Comparison of ENCODE assay signal across 8 mouse cellular contexts in genomic region chr10:12921551-12922040, GRCm38 (mm10). TPM values are rescaled to one million over a fixed set of nuclear protein-coding genes. Genes with fewer than 3 reads are reported as not detected.
DNase-seq lines count a peak whose midpoint lies in the region; ATAC-seq lines count a peak whose summit lies in the region.

No protein-coding gene starts in this region.

- peak overlapping the region; percentile 84; the same call in 1 of the 2 replicates for H3K9ac ChIP-seq in liver, embryonic 13.5 days

- H3K4me3 ChIP-seq in liver, embryonic 13.5 days (replicated peaks), result peak overlapping the region; percentile 82

- H3K4me1 ChIP-seq in liver, embryonic 13.5 days (replicated peaks), result peaks cover 23% of the 10 kb centered on the region

- peak; percentile 22 for DNase-seq in spleen, adult 12 weeks (ENCODE audit: low spot score)
- DNase-seq in spleen, postnatal 14 days (ENCODE audit: low spot score in 2 of 2), result no peak
- DNase-seq in cerebellum, adult 9-10 months, result peak; percentile 25
- DNase-seq in heart, postnatal 4 days, result peak; percentile 26
- peak; percentile 48 for DNase-seq in liver, embryonic 13.5 days
- peak; percentile 10 to 17 for DNase-seq in spleen, adult 18-20 months
- DNase-seq in layer of hippocampus, postnatal 10 days (ENCODE audit: low spot score in 2 of 2), result no peak
- DNase-seq in gastrocnemius, postnatal 4 days (ENCODE audit: low spot score in 2 of 2), result no peak

- H3K27ac ChIP-seq in liver, embryonic 13.5 days, result no peak overlapping the region

- 13% methylated on average over 11 of the region's 11 CpGs for WGBS in liver, embryonic 13.5 days (ENCODE audit: insufficient replicate concordance)

- no peak for ATAC-seq in liver, embryonic 13.5 days (ENCODE audit: low read depth)

- no peaks in the 10 kb centered on the region for H3K27me3 ChIP-seq in liver, embryonic 13.5 days

- no peaks in the 10 kb centered on the region for H3K9me3 ChIP-seq in liver, embryonic 13.5 days (replicated peaks)

- peak overlapping the region; percentile 78 for H3K4me2 ChIP-seq in liver, embryonic 13.5 days

- no peaks in the 10 kb centered on the region for H3K36me3 ChIP-seq in liver, embryonic 13.5 days

RNA-seq across cellular contexts. Expression of gene Stx11, which starts 42.5 kb away (rescaled TPM):
- total RNA-seq in heart, postnatal 4 days (2021), result 1 to 10 TPM; 2.3 to 3.4 TPM
- polyA plus RNA-seq in liver, embryonic 13.5 days (2015; fragmentation: Nextera tagmentation; extraction: Ambion mirVana), result 12.5 and 13.6 TPM in 2 replicates
- under 1 TPM; 0.36 to 0.71 TPM for total RNA-seq in layer of hippocampus, postnatal 10 days (2021)
- total RNA-seq in gastrocnemius, postnatal 4 days (2021), result 1 to 10 TPM; 1.7 to 3.8 TPM

RNA-seq across cellular contexts. Expression of gene Utrn, which starts 52.4 kb away (rescaled TPM):
- 100 to 1,000 TPM in 1 of 2 experiments, 10 to 100 TPM in 1; 95.0 to 104 TPM for total RNA-seq in heart, postnatal 4 days (2021)
- 9.2 and 9.7 TPM in 2 replicates for polyA plus RNA-seq in liver, embryonic 13.5 days (2015; fragmentation: Nextera tagmentation; extraction: Ambion mirVana)
- 10 to 100 TPM; 33.1 to 33.6 TPM for total RNA-seq in layer of hippocampus, postnatal 10 days (2021)
- total RNA-seq in gastrocnemius, postnatal 4 days (2021), result 100 to 1,000 TPM in 1 of 2 experiments, 10 to 100 TPM in 1; 95.1 to 101 TPM

Comparison
In these comparisons a context has a peak if more than half of its experiments do, and no peak if none do; other contexts are left out.
1. DNase-seq: peak in spleen, adult 12 weeks (single experiment), cerebellum, adult 9-10 months (single experiment), heart, postnatal 4 days (single experiment), liver, embryonic 13.5 days (single experiment) and spleen, adult 18-20 months (2 of 2); none in spleen, postnatal 14 days (0 of 2), layer of hippocampus, postnatal 10 days (0 of 2) and gastrocnemius, postnatal 4 days (0 of 2).